Mouse (Mus musculus): ENCODE results near the gene Ptprg.
"Not testable (repeated sequence)": the region's sequence is repeated elsewhere in the genome, so short reads cannot be mapped to it uniquely, and the experiment has no call there.

Gene Ptprg

DNA sequence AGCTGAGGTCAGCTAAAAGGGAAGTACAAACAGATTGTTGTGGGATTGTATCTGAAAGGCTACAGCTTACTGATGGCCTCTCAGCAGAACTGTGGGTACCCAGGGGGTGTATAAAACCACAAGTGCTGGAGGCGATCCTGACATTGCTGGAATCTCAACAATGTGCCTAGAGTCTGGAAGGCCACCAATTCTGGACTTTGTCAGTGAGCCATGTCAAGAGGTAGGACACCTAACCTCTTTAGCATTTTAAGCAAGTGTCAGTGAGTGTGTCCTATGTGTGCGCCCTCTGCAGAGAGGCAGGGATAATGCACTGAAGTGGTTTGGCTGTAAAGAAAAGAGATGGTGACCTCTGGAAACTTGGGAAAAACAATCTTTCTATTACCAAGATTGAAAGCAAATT is 504.5 kb downstream of the Ptprg start:
- no peak for DNase-seq (ENCODE audit: low read depth)

DNA sequence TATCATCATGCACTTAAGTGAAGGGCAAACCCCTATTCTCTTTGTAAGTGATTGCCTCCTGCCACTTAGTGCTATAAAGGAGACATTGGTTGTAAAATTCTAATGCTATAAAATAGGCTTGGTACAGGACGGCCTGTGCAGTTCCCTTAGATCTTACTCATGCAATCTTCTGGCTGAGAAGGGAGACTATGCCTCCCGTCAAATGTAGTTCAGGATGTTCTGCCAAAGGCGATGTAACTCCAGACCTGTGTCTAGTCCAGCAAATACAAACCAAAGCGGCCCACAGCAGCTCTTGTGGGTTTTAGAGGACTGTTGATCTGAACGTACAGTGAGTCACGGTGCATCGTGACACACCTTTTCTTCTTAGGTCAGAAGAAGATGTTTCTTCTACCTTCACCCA is 505.8 kb downstream of the Ptprg start:
- no peak for DNase-seq (ENCODE audit: low read depth)

DNA sequence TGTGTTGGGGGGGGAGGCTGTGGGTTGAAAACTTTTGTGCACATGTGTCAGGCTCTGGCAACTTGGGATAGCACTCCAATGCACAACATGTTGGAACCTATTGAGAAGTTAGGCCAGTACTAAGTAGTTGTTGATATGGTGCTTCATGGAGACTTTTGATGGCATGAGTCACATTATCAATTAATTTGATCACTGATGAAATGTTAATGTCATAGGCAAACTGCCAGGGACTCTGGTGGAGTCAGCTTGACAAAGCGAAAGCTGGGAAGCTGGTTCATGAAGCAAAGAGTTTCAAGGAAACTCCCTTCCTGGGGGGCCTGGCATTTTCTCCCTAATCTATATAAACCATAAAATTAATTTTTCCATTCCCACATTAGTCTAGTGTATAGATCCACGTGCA is 508.0 kb downstream of the Ptprg start:
- not testable (repeated sequence) for DNase-seq (ENCODE audit: low read depth)

DNA sequence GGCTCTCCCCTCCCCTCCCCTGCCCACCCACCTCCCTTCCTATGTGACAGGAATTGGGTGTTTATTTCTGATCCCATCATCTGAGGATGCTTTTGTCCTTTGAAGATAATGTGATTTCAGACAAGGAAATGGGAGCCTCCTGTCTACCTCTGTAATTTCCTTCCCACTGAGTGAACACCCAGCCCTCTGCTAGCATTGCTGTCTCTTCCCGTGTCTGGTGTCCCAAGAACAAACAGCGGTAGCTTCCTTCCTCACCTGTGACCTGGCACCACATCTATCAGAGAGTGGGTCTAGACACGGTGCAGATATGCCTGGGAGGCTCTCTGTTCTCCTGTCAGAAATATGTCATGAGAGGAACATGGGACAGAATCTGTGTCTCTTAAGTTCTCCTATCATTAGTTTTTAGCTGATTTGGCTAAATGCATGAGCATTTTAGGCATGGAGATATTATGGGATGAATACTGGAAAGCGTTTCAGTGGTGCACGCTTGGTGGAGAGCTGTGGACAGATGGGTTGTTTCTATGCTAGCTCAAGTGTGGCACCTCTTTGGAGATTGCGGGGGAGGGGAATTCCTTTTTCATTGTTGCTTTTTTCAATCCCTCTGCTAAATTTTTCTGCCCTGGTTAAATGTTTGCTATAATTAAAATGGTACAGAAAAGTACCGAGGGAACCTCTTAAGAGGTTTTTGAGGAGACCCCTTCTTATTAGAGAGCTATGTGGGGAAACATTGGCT is 509.5 kb downstream of the Ptprg start:
- DNase-seq (ENCODE audit: low read depth), result no peak

DNA sequence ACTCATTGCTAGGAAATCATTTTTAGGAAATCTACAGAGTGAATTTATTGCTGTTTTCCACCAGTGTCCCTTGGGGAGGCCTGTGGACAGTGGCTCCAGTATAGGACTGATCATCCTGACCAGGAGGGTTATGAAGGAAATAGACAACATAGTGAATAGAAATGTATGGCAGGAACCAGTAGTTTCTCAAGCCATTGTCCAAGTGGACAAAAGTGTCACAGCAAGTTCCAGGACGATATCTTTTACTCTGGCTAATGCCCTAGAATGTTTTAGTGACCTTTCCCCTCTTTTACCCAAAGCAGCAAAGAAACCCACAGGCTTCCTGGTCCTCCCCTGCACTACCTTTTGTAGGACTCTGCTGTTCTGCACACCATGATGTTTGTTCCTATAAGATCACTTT is 511.7 kb downstream of the Ptprg start:
- DNase-seq (ENCODE audit: low read depth), result no peak

DNA sequence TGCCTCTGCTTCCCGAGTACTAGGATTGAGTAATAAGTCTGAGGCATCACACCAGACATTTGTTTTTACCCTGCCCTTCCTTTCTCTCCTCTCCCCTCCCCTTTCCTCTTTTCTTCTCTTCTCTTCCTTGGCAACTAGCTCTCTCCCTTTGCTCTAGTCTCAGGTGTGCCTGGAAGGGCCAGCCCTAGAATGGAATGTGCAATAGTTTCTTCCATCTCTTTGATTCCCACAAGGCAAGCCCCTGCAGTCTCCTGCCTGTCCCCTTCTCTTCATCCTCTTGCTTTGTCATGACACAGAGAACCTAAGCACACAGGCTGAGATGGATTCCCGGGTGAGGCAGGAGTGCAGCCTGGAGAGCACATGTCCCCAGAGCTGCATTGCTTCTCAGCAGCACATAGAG is 512.4 kb downstream of the Ptprg start:
- no peak for DNase-seq (ENCODE audit: low read depth)

DNA sequence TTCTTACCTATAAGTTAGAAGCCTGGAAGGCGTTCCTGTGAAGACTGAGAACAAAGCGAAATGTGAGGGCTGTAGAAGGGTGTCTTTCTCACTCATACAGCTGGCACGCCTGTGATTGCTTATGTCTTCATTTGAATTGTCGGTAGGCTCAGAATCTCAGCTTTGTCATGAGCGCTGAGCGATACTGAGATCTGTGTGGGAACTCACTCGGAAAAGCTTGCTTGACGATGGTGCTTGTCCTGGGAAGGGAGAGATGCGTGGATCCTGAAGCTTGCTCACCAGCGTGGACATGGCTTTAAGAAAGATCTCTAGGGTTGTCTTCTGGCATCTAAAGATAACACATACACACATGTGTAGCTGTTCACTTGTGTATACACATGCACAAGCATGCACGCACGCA is 516.4 kb downstream of the Ptprg start:
- no peak for DNase-seq (ENCODE audit: low read depth)

DNA sequence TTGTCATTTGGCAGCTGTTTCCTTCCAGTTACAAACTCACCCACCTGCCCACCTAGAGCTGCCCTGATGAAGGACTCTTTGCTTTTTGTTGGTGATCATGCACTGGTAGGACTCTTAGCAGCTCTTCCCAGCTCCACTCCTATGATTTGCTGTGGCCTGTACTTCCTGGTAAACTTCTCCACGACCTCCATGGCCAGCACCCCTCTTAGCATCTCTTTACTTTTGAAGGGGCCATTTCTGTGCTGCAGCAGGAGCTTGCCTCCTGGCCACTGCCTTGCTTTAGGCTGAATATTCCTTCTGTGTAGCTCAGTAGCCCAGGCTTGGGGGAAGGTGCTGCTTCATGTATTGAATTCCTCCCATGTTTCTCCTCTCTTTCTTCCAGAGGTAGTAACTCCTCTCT is 517.0 kb downstream of the Ptprg start:
- no peak for DNase-seq (ENCODE audit: low read depth)

DNA sequence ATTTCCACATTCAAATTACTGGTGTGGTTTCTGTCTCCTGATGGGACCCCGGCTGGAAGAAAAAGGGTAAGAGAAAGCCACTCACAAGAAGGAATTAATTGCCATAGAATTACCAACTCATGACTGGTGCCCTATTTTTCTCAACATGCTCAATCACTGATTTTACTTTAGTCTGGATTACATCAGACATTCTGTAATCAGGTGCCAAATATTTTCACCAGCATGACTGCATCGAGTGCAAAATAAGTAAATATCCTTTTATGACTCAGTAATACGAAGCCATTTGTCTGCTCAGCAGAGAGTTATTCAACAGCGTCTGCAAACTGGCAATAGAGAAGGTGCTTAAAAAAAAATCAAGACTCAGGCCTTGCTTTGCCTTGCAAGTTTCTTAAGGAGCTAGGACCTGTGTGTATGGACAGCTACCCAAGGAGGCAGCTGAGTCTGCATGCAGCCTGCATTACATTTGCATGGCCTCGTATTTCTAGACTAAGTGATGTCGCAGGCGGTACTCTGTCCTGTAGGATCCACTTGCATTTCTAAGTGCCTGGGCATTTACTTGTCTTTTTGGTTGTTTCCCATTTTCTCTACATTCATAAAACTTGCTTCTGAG is 517.6 kb downstream of the Ptprg start:
- no peak for DNase-seq (ENCODE audit: low read depth)

DNA sequence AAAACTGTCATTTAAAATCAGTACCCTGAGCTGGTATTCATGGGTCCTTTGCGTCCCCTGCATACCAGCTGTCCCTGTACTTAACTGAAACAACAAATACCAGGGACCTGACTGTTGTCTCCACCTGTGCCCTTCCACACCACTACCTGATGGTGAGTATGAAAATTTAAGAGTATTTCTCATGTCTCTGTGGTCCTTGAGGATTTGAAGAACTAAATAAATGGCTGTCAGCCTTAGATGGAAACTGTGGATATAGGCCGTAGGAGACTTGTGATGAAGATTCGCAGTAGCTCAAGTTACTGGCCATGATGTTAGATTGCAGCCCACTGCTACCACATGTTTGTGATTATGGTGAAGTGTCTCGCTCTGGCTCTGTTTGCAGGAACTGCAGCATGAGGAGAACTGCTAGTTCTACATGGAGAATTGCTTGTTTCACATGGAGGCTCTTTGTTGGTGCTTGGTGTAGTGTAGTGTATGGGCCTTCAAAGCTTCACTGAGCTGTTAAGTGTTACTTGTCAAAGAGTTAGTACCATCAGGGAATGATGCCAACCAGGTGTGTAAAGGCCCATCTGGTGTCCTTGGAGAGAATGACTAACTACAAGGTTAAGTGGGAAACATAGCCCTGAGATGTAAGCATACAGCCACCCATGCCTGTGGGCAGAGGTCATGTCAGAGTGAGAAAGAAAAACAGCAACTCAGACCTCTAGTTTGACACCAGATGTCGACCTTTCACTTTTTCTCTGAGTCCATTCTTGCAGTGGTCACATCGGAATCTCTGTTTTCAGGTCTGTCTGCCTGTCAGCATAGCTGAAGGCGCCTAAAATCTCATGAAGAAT is 518.9 kb downstream of the Ptprg start:
- DNase-seq (ENCODE audit: low read depth), result no peak

DNA sequence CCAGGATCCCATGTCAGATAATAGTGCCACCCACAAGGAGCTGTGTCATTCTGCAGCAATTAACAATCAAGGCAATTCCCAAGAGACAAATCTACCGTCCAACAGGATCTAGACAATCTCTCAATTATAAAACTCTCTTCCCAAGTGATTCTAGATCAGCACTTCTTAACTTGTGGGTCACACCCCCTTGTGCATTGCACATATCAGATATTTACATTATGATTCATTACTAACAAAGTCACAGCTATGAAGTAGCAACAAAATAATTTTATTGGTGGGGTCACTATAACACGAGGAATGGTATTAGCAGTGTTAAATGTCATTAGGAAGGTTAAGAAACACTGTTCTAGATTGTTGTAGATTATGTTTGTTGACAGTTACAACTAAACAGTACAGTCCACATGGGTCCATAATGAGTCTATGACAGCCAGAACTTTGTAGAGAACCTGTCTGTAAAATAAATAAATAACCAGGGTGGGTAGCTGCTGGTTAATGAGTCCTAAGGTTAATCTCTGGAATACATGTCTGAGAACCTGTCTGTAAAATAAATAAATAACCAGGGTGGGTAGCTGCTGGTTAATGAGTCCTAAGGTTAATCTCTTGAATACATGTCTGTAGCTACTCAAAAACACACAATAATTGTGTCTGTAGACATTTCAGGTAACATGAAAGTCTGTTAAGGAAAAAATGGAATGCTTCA is 520.2 kb downstream of the Ptprg start:
- DNase-seq (ENCODE audit: low read depth), result no peak

DNA sequence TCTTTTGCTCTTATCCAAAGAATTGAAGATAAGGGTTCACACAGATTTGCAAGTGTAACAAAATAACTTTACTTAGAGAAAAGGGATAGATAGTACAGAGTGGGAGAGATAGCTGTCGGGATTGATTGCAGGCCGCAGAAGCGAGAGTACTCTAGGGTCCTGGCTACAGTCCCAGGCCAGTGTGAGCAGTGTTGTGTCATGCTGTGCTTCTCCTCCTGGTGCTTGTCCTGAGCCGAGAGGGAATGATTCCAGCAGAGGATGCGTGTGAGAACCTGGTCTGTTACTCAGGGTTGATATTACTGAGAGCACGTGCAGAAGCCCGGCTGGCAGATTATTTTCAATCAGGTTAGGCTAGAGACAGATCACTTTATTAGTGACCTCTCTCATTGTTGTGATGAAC is 523.9 kb downstream of the Ptprg start:
- no peak for DNase-seq (ENCODE audit: low read depth)

DNA sequence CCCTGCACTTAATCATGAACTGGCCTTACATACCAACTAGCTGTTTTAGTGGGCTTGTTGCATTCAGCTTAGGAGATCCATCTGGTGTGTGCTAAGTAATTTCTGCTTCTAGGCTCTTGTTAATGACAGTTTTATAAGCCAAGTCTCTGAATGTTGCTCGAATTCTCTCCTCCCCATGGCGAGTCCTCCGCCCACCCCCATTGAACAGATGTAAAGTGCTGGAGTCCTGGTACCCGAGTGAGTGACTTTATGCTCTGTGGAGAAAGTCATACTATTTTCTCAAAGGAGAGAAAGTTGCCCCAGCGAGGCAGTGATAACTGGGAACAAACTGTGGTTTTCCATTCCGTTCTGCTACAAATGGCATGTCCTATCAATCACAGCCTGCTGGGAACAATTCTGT is 525.9 kb downstream of the Ptprg start:
- no peak for DNase-seq (ENCODE audit: low read depth)

DNA sequence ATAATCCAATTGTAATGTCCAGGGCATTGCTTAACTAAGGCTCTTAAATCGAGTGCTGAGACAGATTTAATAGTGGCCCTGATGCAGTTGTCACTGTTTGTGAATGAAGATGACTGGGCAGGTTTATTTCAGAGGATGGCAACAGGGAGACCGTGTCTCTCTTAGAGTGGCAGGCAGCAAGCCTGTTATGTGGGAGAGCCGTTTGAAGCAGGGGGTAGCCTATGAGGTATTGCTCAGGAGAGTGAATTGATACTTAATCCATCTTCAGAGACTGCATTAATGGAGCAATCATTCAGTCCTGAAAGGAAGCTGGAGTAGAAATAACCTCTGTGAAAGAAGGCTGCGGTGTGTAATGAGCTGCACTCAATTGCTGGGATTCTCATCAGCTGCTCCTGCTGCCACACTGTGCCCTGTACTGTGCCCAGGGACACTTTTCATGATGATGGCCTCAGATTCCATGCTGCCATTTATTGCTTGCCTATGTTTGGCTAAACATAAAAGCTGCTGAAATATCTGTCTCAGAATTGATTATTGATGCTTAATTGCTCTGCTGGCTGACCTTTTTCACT is 526.6 kb downstream of the Ptprg start:
- DNase-seq (ENCODE audit: low read depth), result no peak

DNA sequence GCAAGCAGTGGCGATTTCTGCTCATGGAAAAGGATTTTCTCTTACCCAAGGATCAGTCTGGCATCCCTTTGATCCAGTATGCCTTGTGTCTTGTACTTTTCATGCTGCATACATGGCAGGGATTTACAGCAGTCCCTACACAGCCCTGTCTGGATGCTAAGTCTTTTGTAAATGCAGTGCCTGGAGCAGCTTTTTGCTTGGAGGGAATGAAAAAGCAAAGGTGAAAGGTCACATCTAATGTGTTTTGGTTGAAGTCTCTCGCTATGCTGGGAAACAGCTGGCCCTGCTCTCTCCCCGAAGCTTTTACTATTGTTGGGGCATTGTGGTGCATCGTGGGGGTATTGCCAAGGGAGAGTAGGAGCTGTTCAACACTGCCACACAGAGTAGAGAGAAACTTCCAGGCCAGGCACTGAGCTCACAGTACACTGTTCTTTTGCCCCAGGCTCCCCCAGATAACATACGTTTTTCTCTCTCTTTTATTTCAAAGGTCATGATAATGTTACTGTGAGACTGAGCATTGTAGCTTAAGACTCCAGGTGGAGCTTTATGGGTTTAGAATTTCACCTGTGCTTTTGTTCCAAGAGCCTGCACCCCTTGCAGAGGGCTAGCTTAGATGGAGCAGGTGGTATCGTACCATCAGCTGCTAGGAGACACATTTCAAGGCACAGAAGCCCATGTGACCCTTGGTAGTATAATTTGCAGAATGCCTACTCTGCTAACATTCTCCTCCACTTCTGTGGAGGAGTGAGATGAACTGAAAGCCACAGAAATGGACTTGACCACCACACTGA is 529.0 kb downstream of the Ptprg start:
- DNase-seq (ENCODE audit: low read depth), result no peak

DNA sequence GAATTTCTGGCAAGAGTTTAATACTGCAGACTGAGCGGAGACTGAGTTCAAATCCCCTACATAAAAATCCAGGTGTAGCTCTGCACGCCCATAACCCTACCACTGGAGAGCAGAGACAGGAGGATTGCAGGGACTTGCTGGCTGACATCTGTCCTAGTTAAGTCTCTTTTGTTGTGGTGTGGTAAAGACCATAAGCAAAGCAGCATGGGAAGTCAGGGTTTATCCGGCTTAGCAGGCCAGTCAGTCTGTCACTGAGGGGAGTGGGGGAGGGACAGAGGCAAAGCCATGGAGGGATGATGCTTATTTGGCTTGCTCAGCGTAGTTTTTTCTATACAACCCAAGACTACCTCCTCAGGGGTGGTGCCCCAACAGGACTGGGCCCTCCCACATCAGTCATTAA is 530.7 kb downstream of the Ptprg start:
- DNase-seq (ENCODE audit: low read depth), result no peak

DNA sequence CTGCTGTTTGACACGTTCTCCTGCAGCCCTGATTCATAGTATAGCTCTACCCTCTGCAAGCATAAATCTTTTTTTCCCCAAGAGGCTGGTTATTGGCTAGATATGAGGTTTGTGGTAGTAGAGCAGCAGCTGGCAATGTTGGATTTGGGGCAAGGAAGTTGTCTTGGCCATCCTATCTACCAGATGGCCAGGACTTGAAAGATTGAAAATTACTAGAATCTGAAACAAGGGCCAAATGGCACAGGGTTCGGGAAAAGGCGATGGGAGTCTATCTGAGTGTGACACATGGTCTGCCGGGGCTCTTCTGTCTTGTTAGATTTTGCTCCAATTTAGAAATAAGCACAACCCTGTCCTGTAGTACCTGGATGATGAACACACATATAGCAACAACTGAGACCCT is 531.7 kb downstream of the Ptprg start:
- DNase-seq (ENCODE audit: low read depth), result no peak

DNA sequence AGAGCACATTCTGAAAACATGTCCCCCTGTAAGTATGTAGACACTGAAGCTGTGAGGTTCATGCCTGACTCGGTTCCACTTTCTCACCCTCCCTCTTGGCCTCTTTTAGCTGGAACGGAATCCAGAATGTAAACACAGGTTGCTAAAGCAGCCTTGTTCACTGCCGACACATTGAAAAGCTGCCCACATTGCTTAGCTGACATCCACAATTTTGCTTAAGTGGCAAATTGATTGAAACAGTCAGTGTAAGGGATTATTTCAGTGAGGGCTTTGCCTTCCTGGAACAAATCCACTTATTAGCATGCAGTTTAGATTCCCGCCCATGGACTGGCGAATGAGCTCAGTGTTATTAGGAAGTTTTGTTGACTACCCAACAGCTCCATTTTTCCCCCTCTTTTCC is 532.8 kb downstream of the Ptprg start:
- DNase-seq (ENCODE audit: low read depth), result no peak

DNA sequence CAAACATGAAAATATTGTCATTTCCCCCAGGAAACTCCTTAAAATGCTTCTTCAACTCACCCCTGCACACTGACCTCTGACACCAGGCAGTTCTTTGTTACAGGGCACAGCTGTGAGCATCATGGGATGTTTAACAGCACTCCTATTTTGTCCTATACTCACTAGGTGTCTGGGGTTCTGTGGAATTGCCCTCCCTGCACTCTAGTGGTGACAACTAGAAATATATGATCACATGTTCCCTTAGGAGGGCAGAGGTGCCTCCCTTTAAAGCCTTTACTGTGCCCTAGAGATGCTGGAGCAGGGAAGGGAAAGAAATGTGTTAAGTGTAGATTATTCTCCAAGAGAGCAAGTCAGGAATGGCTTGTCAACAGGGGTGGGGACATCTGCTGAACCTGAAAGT is 536.6 kb downstream of the Ptprg start:
- DNase-seq (ENCODE audit: low read depth), result no peak

DNA sequence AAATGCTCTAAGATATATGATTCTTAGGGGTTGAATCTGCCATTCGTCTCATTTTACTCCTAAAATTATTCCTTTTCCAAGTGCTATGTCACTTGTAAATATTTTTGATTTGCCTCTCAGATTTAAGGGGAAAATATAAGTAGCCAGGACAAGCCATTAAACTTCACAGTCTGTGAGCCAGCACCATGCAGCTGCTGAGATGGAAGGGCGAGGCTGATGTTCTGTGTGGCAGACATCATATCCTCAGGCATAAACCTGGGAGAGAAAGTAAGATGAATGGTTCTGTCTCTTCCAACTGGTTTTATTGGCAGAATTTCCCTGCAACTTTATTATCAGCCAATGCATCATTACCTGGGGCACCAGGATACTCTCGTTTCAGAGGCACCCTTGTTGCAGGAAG is 538.4 kb downstream of the Ptprg start:
- DNase-seq (ENCODE audit: low read depth), result no peak
